Mouse (Mus musculus): Measurements from ENCODE around the gene Icam4. TPM values are rescaled to one million over a fixed set of nuclear protein-coding genes. Genes with fewer than 3 reads are reported as not detected.

The Icam4 gene
- polyA plus RNA-seq, 1 experiment from 2014 or later, result 1.0 TPM

DNA sequence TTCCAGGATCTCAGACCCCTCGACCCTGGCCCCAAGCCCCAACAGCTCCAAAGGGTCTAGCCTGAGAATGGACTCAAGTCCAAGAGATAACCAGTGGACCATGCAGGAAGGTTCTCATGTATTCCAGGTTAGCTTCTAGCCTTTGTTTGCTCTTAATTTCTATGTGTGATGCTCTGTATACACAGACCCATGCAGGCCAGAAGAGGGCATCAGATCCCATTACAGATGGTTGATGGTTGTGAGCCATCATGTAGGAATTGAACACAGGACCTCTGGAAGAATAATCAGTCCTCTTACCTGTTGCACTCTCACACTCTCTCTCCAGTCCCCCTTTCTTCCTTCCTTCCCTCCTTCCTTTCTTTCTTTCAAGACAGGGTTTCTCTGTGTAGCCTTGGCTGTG is 16.8 kb upstream of the Icam4 start:
- Histone ChIP-seq H3K36me3 (peaks cover 20% of the 10 kb centered on the region), H3K27ac (replicated peaks) (no peak overlapping the region), H3K9me3 (replicated peaks) (no peaks in the 10 kb centered on the region), H3K4me3 (replicated peaks) (no peak overlapping the region), H3K27me3 (peaks cover 28% of the 10 kb centered on the region), H3K4me2 (replicated peaks) (no peak overlapping the region), H3K4me1 (peaks cover 26% of the 10 kb centered on the region), H3K9ac (no peak overlapping the region)
- no peak for ATAC-seq (ENCODE audit: insufficient number of reproducible peaks, low FRiP score, low TSS enrichment, low read depth)
- WGBS, result 54% methylated on average over 1 of the region's 1 CpGs

- 3% methylated on average over 28 of the region's 29 CpGs for WGBS
- H3K9ac ChIP-seq, result peak overlapping the region; percentile 37; the same call in 1 of the 2 replicates
- H3K27ac ChIP-seq (replicated peaks), result peak overlapping the region; percentile 48
- peaks cover 26% of the 10 kb centered on the region for H3K4me1 ChIP-seq
- no peaks in the 10 kb centered on the region for H3K36me3 ChIP-seq
- H3K9me3 ChIP-seq (replicated peaks), result no peaks in the 10 kb centered on the region
- H3K4me2 ChIP-seq (replicated peaks), result peak overlapping the region; percentile 75
- ATAC-seq (ENCODE audit: insufficient number of reproducible peaks, low FRiP score, low TSS enrichment, low read depth), result peak; percentile 53; the same call in 1 of the 2 replicates
- peaks cover 35% of the 10 kb centered on the region for H3K27me3 ChIP-seq
- peak overlapping the region; percentile 49 for H3K4me3 ChIP-seq (replicated peaks)
Measured at GRCm38 (mm10) chr9:21014691-21015570, 14.2 kb upstream of the Icam4 start.

- H3K4me2 ChIP-seq (replicated peaks), result peak within 1 kb of the TSS; percentile 75
- H3K9me3 ChIP-seq (replicated peaks), result no peaks in the 10 kb centered on the region
- peaks cover 26% of the 10 kb centered on the region for H3K4me1 ChIP-seq
- no peaks in the 10 kb centered on the region for H3K36me3 ChIP-seq
- H3K27me3 ChIP-seq, result peaks cover 35% of the 10 kb centered on the region
- peak within 1 kb of the TSS; percentile 49 for H3K4me3 ChIP-seq (replicated peaks)
- peak within 1 kb of the TSS; percentile 48 for H3K27ac ChIP-seq (replicated peaks)
- peak within 1 kb of the TSS; percentile 37 for H3K9ac ChIP-seq
- ATAC-seq (ENCODE audit: insufficient number of reproducible peaks, low FRiP score, low TSS enrichment, low read depth), result peak; percentile 51; the same call in 1 of the 2 replicates
- under 1% methylated on average over 30 of the region's 30 CpGs for WGBS
Measured at GRCm38 (mm10) chr9:21015571-21016130, 13.5 kb upstream of the Icam4 start, which contains the start of gene Icam1. TSS of gene Icam1 (plus strand) at chr9:21015985.

- peak overlapping the region; percentile 49 for H3K4me3 ChIP-seq (replicated peaks)
- 3% methylated on average over 17 of the region's 17 CpGs for WGBS
- no peak overlapping the region for H3K9ac ChIP-seq
- no peaks in the 10 kb centered on the region for H3K9me3 ChIP-seq (replicated peaks)
- H3K27me3 ChIP-seq, result peaks cover 35% of the 10 kb centered on the region
- peak overlapping the region; percentile 75 for H3K4me2 ChIP-seq (replicated peaks)
- no peak for ATAC-seq (ENCODE audit: insufficient number of reproducible peaks, low FRiP score, low TSS enrichment, low read depth)
- 0 out of 2 replicates have a peak, but pooled peaks cover 4% of the 10 kb centered on the region for H3K36me3 ChIP-seq
- peaks cover 26% of the 10 kb centered on the region for H3K4me1 ChIP-seq
- peak overlapping the region; percentile 28; the same call in 1 of the 2 replicates for H3K27ac ChIP-seq (replicated peaks)
Measured at GRCm38 (mm10) chr9:21016331-21017176, 12.6 kb upstream of the Icam4 start.

GRCm38 (mm10) chr9:21017177-21017575 is 12.0 kb upstream of the Icam4 start:
- Histone ChIP-seq H3K27me3 (peaks cover 35% of the 10 kb centered on the region), H3K4me2 (replicated peaks) (peak overlapping the region; percentile 75), H3K36me3 (0 out of 2 replicates have a peak, but pooled peaks cover 4% of the 10 kb centered on the region), H3K4me1 (peaks cover 26% of the 10 kb centered on the region), H3K4me3 (replicated peaks) (peak overlapping the region; percentile 49), H3K27ac (replicated peaks) (no peak overlapping the region), H3K9me3 (replicated peaks) (no peaks in the 10 kb centered on the region), H3K9ac (no peak overlapping the region)
- WGBS, result 35% methylated on average over 4 of the region's 4 CpGs
- ATAC-seq (ENCODE audit: insufficient number of reproducible peaks, low FRiP score, low TSS enrichment, low read depth), result no peak

DNA sequence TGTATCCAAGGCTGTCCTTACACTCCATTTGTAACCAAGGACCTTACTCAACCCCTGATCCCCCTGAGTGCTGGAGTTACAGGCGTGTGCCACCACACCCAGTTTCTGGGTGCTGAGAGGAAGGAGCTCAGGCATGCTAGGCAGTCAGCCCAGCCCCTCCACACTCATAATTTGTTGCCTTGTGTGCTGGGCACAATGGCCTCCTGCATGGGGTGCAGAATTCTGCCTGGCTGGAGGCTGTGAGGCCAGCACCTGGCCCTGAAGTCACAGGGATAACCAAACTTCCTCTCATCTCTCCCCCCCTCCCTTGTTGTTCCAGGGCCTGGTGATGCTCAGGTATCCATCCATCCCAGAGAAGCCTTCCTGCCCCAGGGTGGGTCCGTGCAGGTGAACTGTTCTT is 10.6 kb upstream of the Icam4 start:
- Histone ChIP-seq H3K27me3 (peaks cover 35% of the 10 kb centered on the region), H3K4me3 (replicated peaks) (no peak overlapping the region), H3K4me2 (replicated peaks) (no peak overlapping the region), H3K9me3 (replicated peaks) (no peaks in the 10 kb centered on the region), H3K4me1 (peaks cover 26% of the 10 kb centered on the region), H3K36me3 (0 out of 2 replicates have a peak, but pooled peaks cover 4% of the 10 kb centered on the region), H3K9ac (no peak overlapping the region), H3K27ac (replicated peaks) (no peak overlapping the region)
- ATAC-seq (ENCODE audit: insufficient number of reproducible peaks, low FRiP score, low TSS enrichment, low read depth), result no peak
- WGBS, result 68% methylated on average over 2 of the region's 2 CpGs

- no peak overlapping the region for H3K27ac ChIP-seq (replicated peaks)
- peaks cover 15% of the 10 kb centered on the region for H3K27me3 ChIP-seq
- no peak overlapping the region for H3K4me3 ChIP-seq (replicated peaks)
- no peak for ATAC-seq (ENCODE audit: insufficient number of reproducible peaks, low FRiP score, low TSS enrichment, low read depth)
- H3K9me3 ChIP-seq (replicated peaks), result no peaks in the 10 kb centered on the region
- peaks cover 9% of the 10 kb centered on the region for H3K4me1 ChIP-seq
- H3K36me3 ChIP-seq, result 0 out of 2 replicates have a peak, but pooled peaks cover 4% of the 10 kb centered on the region
- H3K4me2 ChIP-seq (replicated peaks), result no peak overlapping the region
- H3K9ac ChIP-seq, result no peak overlapping the region
- 75% methylated on average over 3 of the region's 3 CpGs for WGBS
Measured at GRCm38 (mm10) chr9:21021363-21021762, 7.8 kb upstream of the Icam4 start.

DNA sequence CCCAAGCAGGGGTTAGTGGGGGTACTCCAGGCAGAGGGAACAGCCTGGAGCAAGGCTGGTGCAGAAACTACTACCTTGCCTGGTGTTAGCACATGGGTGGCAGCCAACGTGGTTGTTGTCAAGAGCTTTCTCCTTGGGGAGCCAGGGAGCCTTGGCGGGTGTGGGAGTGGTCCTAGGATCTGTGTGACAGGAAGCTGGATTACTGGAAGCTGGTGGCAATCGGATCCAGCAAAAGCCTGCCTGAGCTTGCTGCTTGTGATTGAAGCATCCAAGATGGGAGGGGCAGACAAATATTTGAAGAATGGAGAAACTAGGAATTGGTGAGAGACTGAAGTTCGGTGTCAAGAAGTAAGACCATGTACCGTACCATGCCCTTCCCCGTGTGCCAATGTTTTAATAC is 6.9 kb upstream of the Icam4 start:
- no peaks in the 10 kb centered on the region for H3K9me3 ChIP-seq (replicated peaks)

DNA sequence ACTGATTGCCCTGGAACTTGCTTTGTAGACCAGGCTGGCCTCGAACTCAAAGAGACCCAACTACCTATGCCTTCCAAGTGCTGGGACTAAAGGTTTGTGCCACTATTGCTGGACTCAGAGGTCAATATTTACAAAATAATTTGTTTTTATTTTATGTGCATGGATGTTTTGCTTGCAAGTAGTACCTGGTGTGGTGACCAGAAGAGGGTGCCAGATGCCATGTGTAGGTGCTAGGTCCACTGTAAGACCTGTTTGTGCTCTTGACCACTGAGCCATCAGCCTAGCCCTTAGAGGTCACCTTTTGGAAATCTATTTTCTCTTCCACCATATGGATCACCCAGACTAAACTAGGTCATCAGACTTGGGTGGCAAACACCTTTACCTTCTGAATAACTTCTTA is 6.4 kb upstream of the Icam4 start:
- Histone ChIP-seq H3K36me3 (0 out of 2 replicates have a peak, but pooled peaks cover 4% of the 10 kb centered on the region), H3K27ac (replicated peaks) (no peak overlapping the region), H3K9me3 (replicated peaks) (no peaks in the 10 kb centered on the region), H3K9ac (no peak overlapping the region), H3K27me3 (peaks cover 7% of the 10 kb centered on the region; the same call in 1 of the 2 replicates), H3K4me2 (replicated peaks) (no peak overlapping the region), H3K4me1 (0 out of 2 replicates have a peak, but pooled peaks cover under 1% of the 10 kb centered on the region), H3K4me3 (replicated peaks) (no peak overlapping the region)
- WGBS, result 67% methylated on average over 1 of the region's 1 CpGs
- no peak for ATAC-seq (ENCODE audit: insufficient number of reproducible peaks, low FRiP score, low TSS enrichment, low read depth)

More for the DNA sequence above, 6.9 kb upstream of the Icam4 start:
- no peak overlapping the region for H3K9ac ChIP-seq
- no peak for ATAC-seq (ENCODE audit: insufficient number of reproducible peaks, low FRiP score, low TSS enrichment, low read depth)
- no peak overlapping the region for H3K4me3 ChIP-seq (replicated peaks)
- H3K36me3 ChIP-seq, result 0 out of 2 replicates have a peak, but pooled peaks cover 4% of the 10 kb centered on the region
- no peak overlapping the region for H3K27ac ChIP-seq (replicated peaks)
- H3K4me1 ChIP-seq, result peaks cover under 1% of the 10 kb centered on the region; the same call in 1 of the 2 replicates
- no peak overlapping the region for H3K4me2 ChIP-seq (replicated peaks)
- peaks cover 7% of the 10 kb centered on the region for H3K27me3 ChIP-seq
- WGBS, result 38% methylated on average over 6 of the region's 6 CpGs

DNA sequence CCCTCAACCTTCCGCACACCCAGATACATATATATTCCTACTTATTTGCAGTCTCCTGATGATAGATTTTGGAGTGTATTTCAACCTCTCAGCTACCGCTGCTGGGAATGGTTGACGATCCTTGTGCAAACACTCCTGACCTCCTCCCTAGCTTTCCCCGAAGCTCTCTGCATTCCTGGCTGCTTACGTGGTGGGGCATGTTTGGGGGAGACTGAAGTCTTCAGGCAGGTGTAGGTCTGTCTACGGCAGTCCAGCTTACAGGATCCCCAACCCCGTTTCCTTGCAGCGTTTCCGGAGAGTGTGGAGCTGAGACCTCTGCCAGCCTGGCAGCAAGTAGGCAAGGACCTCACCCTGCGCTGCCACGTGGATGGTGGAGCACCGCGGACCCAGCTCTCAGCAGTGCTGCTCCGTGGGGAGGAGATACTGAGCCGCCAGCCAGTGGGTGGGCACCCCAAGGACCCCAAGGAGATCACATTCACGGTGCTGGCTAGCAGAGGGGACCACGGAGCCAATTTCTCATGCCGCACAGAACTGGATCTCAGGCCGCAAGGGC is 3.8 kb upstream of the Icam4 start:
- no peak overlapping the region for H3K4me3 ChIP-seq (replicated peaks)
- no peak overlapping the region for H3K27ac ChIP-seq (replicated peaks)
- no peaks in the 10 kb centered on the region for H3K9me3 ChIP-seq (replicated peaks)
- peaks cover 19% of the 10 kb centered on the region for H3K27me3 ChIP-seq
- H3K4me1 ChIP-seq, result peaks cover 17% of the 10 kb centered on the region
- ATAC-seq (ENCODE audit: insufficient number of reproducible peaks, low FRiP score, low TSS enrichment, low read depth), result no peak
- WGBS, result 61% methylated on average over 19 of the region's 19 CpGs
- H3K9ac ChIP-seq, result no peak overlapping the region
- H3K4me2 ChIP-seq (replicated peaks), result no peak overlapping the region
- H3K36me3 ChIP-seq, result 0 out of 2 replicates have a peak, but pooled peaks cover 4% of the 10 kb centered on the region

All from embryonic facial prominence, embryonic 15.5 days (tissue).